Mouse (Mus musculus) liver, embryonic 14.5 days (tissue): ENCODE results near the gene Tmem208.

ENCODE experiments used
- CTCF ChIP-seq: IDR thresholded peaks from 2 replicates; pipeline ENCODE4 v1.5.1; 2016; ENCODE audit warnings: antibody characterized with exemption, low read depth, control low read depth
- EP300 ChIP-seq: IDR thresholded peaks from 2 replicates; pipeline ENCODE4 v1.6.1; 2016; ENCODE audit warnings: antibody characterized with exemption, low read depth

DNA sequence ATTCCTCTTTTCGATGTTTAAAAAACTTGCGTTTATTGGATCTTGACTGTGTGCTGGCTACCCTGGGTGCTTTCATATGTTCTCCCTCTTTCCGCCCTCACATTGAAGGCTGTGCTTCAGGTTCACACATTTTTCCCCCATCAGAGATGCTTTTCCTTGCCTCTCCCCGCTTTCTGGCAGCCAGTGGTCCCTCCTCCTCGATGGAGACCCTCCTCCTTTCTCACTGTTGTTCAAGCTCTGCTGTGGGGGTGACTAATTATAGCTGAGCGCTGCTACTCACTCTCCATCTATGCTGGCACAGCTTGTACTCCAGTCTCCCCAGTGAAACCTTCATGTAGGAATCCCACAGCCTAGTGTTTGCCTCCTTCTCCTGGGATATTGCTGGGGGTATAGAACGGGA, 24.0 kb downstream of the Tmem208 start:
- TF ChIP-seq CTCF (no peak), EP300 (no peak)
